Mouse (Mus musculus) neutrophil, adult 5-6 weeks (primary cell): Measurements from ENCODE around the gene Fam102b. TPM values are rescaled to one million over a fixed set of nuclear protein-coding genes. Genes with fewer than 3 reads are reported as not detected.

ENCODE experiments used
- total RNA-seq: library from RNA; stranded (forward); fragments of 200-1000 nt; gene quantifications from 2 replicates; pipeline ENCODE4 v1.2.3, GENCODE M21; 2017

Gene Fam102b
- total RNA-seq, 1 experiment from 2014 or later, result 22.7 TPM

Other genes starting within 250 kb of the Fam102b start
- gene Stxbp3, start 187.1 kb downstream of the Fam102b start, total RNA-seq, result 108 and 112 TPM in 2 replicates
- 0.47 and 0.74 TPM in 2 replicates for gene Fndc7, start 137.6 kb downstream of the Fam102b start, total RNA-seq
- 333 and 503 TPM in 2 replicates for gene Prpf38b, start 115.9 kb downstream of the Fam102b start, total RNA-seq
- 0.37 TPM in 1 of 2 replicates, not detected in the other for gene Henmt1, start 87.7 kb downstream of the Fam102b start, total RNA-seq
- not detected in 2 replicates for gene Gm9857, start 87.2 kb downstream of the Fam102b start, total RNA-seq
- not detected in 2 replicates for gene Slc25a54, start 52.9 kb upstream of the Fam102b start, total RNA-seq
- 17.8 and 20.9 TPM in 2 replicates for gene Slc25a24, start 95.5 kb upstream of the Fam102b start, total RNA-seq